Mouse (Mus musculus) mature B cell (primary cell): ENCODE results near the gene Tssk2.

Experiments
- in situ Hi-C: fragments of 300-500 bp; cut with MboI; formaldehyde crosslinking; loops from 2 replicates; pipeline ENCODE4 v1.14.3; 2019

The Tssk2 gene

DNA sequence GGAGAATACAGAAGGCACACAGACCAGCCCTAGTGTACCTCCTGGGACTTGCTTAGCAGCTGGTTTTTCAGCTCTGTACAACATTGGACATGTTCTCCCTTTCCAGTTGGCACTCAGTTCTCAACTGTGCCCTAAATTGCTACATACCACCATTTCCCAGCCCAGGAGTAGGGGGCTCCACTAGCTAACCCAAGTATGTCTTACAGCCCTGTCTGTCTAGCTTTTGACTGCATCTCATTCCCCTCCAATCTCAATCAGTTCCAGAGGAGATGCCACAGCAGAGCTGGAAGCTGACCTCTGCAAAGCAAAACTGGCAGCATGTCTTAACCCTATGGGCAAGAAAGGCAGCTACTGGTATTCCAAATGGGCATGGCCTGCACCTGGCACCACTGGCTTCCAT, 2.3 kb upstream of the Tssk2 start:
- in situ Hi-C loops: no loop called here

DNA sequence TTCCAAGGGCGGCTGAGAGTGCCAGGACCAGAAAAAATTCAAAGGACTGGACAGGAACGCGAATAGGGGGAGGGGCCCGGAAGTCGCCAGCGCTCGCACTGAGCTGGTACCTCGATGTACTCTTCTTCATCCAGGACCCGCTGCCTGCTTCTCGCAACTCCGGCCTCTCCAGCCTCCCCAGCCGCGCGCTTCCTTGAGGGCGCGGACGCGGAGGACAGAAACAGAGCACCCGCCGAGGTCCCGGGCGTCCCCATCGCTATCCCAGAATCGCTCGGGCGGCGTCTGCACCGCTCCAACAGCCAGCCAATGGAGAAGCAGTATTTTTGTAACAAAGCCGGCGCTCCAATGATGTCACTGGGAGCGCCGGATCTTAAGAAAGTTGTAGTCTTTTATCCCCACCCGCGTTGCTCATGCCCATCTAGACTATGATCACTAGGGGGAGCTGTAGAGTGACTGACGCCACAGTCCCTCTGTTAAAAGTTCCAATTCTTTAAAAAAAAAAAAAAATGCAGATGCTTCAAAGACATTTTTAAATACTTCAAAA, 12.7 kb downstream of the Tssk2 start, which contains the start of gene Ess2:
TSS of gene Ess2 (minus strand) at position 297 of the 544 bp plus-strand sequence.
- in situ Hi-C loops: no loop called here

DNA sequence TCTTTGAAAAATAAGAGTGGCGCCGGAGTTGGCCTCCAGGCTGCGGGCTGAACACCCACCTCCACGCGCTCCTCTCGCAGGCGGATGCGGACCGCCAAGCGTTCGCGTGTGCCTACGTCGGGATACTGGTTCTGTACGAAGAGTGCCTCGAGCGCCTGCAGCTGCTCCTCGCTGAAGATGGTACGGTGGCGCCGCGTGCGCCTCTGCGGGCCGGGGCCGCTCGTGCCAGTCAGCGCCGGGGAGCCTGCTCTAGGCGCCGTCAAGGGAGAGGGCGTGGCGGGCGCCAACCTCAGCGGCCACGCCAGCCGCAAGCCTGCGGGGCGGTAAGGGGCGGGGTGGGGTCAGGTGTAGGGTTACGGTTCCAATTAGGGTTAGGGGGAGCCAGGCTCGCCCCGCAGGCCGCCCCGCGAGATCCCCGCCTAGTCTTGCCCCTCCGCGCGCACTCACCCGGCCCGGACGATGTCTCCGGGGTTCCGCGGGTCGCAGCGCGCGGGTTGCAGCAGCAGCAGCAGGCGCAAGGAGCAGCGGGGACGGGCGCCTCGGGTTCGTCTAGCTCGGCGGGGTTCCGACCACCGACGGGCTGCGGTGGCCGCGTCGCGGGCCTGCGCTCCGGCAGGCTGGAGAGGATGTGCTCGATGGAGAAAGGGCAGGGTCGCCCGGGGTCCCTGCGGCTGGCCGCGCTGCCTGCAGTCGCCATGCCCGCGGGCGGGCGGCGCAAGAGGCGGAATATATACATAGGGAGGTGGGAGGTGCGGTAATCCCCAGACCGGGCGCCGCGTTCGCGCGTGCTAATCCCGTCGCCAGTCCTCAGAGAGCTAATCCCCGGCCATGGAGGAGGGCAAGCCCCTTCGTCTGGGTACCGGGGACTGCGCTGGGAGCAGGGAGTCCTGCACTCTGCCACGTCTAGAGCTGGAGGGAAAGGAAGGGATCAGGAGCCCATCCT, 16.1 kb downstream of the Tssk2 start, which contains the start of gene Gsc2:
TSS of gene Gsc2 (minus strand) at position 753 of the 943 bp plus-strand sequence.
- in situ Hi-C loops: no loop called here

DNA sequence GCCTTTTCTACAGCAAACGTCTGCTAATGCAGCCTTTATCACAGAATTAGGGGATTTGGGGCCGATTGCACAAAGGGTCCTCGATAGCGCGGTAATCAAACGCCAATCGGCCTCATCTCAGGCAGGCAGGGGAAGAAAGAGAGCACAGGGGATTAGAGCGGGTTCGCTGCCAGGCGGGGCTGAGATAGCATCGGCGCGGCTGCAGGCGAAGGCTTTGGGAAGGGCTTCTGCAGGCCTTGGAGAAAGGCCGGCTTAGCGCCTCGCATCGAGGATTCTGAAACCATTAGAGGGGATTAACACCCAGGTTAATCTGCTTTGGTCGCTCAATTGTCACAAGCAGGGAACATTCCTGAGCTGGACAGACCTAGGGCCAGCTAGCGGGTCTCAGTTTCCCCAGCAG, 22.1 kb downstream of the Tssk2 start:
- in situ Hi-C loops: no loop called here

DNA sequence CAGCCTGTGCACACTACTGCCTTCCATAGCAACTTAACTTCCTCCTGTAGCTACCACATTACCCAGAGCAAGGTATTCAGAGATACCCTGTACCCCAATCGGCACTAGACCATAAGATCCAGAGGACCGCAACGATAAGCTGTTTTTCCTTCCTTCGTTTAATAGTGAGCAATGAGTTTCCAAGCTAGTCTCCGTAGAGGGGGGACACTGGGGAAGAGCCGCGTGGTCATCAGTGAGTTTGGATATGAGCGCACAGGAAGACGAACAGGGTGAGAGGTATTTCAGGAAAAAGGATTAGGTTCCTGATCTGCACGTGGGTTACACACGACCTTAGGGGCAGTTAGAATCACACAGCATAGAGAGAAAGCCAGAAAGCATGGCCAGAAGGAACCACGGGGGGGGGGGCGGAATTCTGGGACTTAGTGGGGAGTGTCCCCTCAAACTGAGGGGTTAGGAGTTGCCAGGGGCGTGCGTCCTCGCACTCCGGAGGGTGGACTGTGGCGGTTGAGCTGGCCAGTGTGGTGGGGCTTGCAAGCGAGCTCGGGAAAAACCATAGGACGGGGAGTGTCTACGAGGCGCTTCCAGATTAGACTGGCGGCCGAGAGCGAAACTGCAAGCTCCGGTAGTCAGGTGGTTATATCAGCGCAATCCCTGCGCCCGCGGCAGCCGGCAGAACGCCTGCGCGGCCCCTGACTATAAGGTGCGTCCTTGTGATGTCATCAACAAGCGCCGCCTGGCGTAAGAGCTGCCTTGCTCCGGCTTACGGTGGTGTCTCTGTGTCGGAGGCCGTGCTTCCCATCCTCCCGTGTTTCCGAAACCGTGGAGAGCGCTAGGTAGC, 23.1 kb downstream of the Tssk2 start:
- in situ Hi-C loops: no loop called here

DNA sequence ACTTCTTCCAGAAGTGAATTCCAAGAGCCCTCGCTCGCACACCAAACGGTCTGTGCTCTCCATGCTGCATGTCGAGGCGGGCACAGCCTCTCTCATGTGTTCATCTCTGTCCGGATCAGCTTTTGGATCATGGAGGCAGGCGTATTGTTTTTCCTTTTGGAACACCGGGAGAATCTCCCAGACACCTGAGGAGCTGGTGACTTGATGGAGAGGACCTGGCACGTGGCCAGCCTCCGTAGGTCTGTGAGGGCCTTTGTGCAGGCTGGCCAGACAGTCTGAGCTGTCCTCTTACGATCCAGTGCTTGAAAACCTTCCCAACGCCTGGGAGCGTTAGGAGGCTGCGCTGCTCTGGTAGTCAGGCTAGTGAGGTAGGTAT, 23.7 kb downstream of the Tssk2 start:
- in situ Hi-C loops: no loop called here

DNA sequence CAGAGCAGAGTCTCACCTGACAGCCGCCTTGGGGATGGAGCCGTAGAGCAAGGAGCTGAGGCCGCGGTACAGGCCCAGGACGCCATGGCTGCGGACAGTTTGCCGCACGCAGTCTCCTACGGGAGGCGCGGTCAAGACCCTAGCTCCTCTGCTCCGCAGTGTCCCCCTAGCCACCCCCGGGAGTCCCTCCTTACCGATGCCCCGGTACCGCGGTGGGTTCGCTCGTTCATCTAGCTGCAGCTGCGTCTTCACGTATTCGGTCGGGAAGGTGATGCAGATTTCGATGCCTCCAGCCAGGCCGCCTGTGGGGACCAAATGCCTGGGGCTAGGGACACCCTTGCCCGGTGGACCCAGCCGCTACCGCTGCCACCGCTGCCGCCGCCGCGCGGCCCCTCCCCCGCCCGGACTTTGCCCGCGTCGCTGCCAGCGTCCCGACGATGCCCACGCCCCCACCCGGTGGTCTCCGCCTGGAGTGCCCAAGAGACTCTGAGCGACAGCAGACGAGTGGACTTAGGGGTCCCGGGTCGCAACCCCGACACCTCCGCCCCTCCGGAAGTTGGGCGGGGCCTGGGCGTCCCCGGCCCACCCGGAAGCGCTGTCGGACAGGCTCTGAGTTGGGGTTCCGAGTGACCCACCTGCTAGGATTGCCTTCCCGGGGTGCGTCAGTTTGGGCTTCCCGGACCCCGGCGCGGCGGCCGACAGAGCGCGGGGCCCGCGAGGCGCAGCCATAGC, 29.1 kb downstream of the Tssk2 start:
- in situ Hi-C loops: no loop called here

DNA sequence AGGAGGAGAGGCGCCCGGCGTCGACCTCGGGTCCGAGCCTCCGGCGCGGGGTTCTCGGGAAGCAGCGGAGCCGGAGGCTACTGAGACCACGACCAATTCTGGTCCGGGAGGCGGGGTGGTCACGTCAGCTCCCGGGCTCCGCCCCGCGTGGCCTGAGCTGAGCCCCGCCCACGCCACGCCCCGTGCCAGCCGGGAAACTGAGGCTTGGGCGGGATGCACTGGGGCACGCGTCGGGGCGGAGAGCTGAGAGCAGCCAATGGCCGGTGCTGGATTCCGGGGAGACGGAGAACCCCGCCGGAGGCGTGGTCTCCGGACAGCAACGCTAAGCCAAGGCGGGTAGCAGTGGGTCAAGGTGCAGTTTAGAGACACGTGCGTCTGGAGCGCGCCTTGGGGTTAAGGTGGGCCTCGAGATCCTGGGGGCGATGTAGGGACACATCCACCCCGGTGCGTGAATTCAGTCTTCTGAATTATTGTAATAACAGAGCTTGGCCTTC, 29.7 kb downstream of the Tssk2 start, which contains the start of gene Slc25a1:
TSS of gene Slc25a1 (minus strand) at position 133 of the 494 bp plus-strand sequence.
- in situ Hi-C loops: no loop called here

DNA sequence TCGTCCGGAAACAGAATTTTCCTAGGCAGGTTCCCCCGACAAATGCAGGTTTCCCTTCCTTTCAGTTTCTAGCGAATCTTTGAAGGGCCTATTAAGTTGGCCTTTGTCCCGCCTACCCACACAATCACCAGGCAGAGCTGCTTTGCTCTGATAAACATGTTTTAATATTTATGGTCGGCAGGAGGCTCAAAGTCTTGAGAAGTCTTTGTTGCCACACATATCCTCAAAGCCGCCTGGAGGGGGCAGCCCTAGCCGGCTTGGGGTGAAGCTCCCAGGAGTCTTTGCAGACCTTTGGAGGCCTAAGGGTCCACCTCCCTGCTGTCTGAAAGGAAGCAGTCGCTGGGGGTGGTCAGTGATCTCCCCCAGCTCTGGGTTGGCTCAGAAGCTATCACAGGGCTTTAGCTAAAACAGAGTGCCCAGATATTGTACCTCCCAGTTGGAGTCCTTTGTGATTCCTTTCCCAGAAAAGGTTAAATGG, 30.2 kb downstream of the Tssk2 start:
- in situ Hi-C loops: no loop called here

DNA sequence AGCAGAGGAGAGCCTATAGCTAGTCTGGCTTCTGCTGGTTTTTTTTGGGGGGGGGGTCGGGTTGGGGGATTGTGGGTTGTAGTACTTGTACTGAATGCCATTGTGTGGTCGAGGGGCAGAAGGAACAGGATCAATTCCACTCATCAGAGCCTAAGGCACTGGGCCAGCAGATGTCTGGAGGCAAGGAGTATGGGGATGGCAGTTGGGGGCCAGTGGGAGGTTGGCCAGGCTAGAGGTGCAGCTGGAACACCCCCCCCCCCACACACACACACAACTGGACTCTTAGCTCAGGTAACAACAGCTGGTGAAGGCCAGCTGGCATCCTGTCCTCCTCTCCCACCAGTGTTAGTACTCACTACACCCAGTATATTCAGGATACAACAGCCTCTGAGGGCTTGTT, 30.8 kb downstream of the Tssk2 start:
- in situ Hi-C loops: no loop called here

DNA sequence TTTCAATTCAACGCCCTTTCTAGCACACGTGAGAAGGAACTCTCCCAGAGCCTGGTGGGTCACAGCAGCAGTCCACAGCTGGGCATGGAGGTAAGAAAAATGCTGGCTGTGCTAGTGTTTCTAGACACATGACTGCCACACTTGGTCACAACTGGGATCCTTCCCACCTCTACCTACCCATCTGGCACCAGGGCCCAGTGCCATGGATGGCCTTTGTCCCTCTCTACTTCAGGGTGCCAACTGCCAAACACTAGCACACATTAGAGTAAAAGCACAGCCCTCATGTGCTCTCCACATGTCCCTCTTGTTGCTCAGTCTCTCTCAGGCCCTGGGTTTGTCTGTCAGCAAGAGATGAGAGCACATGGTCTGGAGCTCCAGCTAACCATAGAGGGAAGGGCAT, 31.2 kb downstream of the Tssk2 start:
- in situ Hi-C loops: no loop called here

DNA sequence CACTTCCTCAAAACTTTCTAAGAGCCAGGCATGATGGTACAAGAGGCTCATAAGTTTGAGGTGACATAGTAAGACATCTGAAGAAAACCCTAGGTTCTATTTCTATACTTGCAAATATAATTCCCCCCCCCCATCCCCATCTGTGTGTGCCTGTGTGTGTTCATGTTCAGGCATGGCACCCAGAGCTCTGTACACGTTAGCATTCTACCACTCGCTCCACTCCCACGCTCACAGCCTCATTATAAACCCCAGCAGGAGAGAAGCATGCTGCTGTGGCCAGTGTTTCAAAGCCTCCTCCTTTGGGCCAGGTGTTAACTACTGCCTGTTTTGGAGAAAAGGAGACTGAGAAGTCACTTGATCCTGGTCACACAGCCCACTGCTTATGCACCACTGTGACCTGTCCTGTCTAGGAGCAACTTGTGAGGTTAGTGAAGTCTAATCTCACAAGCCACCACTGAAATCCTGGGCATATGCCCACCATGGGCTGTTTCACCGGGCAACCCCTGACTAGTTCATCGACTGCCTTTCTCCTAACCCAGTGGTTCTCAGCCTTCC, 33.5 kb downstream of the Tssk2 start:
- in situ Hi-C loops: no loop called here

DNA sequence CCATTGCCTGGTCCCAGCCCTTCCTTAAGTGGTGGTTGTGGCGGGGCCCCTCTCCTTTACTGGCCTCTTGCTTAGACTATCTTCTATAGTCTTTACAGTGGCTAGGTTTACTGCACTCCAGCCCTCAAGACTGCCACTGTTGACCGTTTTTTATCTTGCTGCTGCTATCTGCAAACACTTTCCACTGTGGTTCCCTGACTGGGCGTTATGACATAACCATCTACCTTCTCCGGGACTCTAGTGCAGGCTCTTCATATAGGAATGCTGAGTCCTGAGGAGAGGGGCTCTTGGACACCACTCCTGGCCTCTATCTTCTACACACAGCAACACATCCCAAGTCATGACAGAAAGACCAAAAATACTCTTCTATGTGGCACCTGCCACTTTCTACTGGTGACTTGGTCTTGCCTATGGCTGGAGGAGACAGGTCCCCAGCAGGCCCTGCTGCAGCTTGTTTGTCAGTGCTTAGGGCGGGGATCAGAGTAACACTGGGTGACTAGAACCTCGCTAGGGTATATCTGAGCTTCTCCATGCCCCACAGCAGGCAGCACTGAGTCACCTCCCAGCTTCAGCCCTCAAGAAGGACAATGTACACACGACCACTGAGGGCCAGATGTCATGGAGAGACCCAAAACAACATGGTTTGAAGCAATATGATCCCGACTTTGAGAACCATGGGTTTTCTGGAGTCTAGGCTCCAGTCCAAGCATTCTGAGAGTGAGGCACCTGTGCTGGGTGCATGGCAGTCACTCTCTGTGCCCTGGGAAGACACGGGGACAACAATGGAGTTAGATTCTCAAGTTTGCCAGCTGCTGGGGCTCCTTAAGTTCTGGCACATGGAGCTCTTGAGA, 35.4 kb downstream of the Tssk2 start:
- in situ Hi-C loops: no loop called here

DNA sequence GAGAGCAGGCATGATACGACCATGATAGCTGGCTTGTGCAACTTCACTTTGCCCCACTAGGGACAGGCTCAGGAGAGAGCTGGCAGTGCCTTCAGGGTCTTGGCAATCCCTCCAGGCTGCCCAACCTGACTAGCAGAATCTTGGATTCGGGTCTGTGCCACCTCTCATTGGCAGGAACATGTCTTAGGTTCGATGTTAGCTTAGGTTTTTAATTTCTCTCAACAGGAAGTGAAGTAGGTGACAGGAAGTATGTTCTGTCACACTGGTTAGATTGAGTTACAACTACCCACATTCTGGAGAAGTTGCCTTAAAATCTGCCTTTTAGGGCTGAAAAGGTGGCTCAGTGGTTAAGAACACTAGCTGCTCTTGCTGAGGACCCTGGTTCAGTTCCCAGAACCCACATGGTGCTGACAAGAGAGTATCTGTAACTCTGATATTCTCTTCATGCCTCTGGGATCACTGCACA, 36.0 kb downstream of the Tssk2 start:
- in situ Hi-C loops: no loop called here

DNA sequence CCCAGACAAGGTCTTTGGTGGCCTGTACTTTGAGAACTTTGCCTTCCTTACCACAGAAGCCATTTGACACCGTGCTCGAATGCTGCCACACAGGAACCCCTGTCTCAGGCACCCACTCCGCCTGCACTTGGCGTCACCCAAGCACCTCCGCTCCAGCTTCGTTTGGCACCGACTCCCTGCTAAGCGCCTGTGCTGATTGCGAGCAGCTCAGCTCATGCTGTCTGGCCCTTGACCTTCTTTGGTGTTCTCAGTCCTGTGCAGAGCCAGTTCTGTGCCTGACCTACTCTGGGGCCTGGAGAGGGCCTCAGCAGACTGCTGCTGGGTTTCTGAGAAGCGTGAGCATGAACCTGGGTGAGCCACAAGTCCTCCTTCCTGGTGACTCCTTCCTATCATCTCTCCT, 38.3 kb downstream of the Tssk2 start:
- in situ Hi-C loops: no loop called here

DNA sequence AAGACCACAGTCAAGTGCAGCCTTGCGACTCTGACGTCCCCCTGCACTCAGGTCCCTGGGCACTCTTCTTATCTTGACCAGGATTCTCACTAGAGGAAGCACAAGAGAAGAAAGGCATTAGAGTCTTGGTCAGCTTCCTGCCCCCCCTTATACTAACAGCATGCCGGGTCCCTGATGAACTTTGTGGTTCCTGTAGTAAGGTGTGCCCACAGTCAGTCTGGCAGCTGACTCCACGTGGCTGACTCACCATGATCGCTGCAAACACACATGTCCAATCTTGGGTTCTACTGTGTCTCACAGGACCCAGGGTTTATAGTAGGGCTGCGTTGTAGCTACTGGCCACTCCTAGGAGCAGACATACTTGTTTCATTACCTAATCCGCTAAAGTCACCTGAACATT, 39.8 kb downstream of the Tssk2 start:
- in situ Hi-C loops: no loop called here

DNA sequence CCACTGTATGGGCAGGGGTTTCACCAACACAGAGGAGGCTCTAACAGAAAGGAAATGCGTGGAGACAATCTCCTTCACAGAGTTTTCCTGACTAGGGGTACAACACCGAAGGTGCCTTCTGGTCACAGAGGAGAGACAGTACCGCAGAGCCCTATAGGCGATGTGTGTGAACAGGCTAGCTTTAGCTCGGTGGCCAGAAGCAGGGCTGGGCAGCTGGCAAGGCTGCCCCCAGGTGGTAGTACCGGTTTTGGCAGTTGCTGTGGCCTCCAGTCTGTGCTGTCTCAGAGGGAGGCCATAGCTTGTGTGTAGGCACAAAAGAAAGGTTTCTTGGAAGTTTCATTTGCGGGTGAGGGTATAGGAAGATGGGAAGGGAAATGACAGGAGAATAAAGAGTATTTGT, 40.4 kb downstream of the Tssk2 start:
- in situ Hi-C loops: no loop called here

DNA sequence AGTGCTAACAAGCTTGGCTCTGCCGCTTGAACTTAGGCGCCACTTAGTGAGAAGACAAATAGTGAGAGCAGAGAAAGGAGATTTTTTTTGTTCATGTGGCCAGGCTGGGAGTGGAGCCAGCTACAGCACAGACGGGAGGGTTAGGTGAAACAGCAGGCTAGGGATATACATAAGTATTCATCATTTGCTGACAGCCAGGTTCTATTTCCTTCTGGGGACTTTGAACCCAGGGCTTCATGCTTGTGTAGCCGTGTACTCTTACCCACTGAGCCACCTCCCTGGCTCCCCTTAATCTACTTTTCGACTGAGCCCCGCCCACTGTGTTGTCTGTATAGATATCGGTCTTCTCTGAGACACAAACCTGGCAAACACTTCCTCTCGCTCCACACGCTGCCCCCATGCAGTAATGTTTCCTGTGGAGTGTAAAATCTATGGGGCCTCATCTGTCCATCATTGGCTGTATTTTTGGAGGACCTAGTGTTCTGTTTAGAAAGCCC, 40.9 kb downstream of the Tssk2 start:
- in situ Hi-C loops: no loop called here

DNA sequence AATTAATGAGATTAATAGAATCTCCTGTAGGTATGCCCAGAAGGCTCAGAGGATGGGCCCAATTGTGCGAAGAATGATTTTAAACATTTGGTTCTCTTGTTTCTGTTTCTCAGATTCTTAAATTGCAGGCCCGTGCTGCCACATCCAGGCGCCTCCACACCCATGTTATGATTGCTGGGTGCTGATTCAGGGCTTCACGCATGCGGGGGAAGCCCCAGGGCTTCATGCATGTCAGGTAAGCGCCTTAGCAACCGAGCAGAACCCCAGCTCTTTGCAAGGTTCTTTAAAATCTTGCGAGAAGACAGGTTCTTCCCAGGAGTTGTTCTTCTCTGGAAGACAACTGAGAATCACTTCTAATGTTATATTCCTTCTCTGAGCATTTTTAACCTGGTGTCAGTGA, 45.0 kb downstream of the Tssk2 start:
- in situ Hi-C loops: no loop called here
